Mouse (Mus musculus) hindbrain, embryonic 12.5 days (tissue): ENCODE results near the gene Rnf185. TPM values are rescaled to one million over a fixed set of nuclear protein-coding genes. Genes with fewer than 3 reads are reported as not detected.

Source experiments
- ATAC-seq: fragments of 200-750 bp; cut with Nextera tagmentation; 2 replicates; pipeline ENCODE4 v1.8.0; 2017; ENCODE audit warnings: moderate TSS enrichment; ENCODE audit not compliant: low FRiP score
- H3K27ac ChIP-seq: fragments of 300-500 bp; sonication (generic); 2 replicates; pipeline ENCODE4 v1.5.1; 2016; ENCODE audit warnings: mild to moderate bottlenecking
- H3K27me3 ChIP-seq: fragments of 300-500 bp; sonication (generic); 2 replicates; pipeline ENCODE4 v1.6.1; 2016; ENCODE audit warnings: mild to moderate bottlenecking
- H3K36me3 ChIP-seq: fragments of 300-500 bp; sonication (generic); 2 replicates; pipeline ENCODE4 v1.6.1; 2016; ENCODE audit warnings: mild to moderate bottlenecking
- H3K4me1 ChIP-seq: fragments of 300-500 bp; sonication (generic); 2 replicates; pipeline ENCODE4 v1.6.1; 2016
- H3K4me2 ChIP-seq: fragments of 300-500 bp; sonication (generic); replicated peaks from 2 replicates; pipeline ENCODE4 v1.6.1; 2016; ENCODE audit warnings: mild to moderate bottlenecking
- H3K4me3 ChIP-seq: fragments of 300-500 bp; sonication (generic); 2 replicates; pipeline ENCODE4 v1.5.1; 2016; ENCODE audit warnings: mild to moderate bottlenecking
- H3K9ac ChIP-seq: fragments of 300-500 bp; sonication (generic); 2 replicates; pipeline ENCODE4 v1.6.1; 2016; ENCODE audit warnings: mild to moderate bottlenecking, moderate library complexity
- H3K9me3 ChIP-seq: fragments of 300-500 bp; sonication (generic); replicated peaks from 2 replicates; pipeline ENCODE4 v1.6.1; 2016; ENCODE audit warnings: mild to moderate bottlenecking
- WGBS: fragments of 180-500 bp; shearing (Covaris S2); methylation state at CpG from one replicate; pipeline ENCODE4 v1.1.7; 2016; 5-methylcytosine and 5-hydroxymethylcytosine counted together
- polyA plus RNA-seq: library from polyadenylated mRNA; unstranded; fragments of >200 nt; fragmentation: Nextera tagmentation; extraction: Ambion mirVana; gene quantifications from 2 replicates; pipeline ENCODE4 v1.2.1, GENCODE M21; 2016

The Rnf185 gene
- polyA plus RNA-seq, 1 experiment from 2014 or later = 38.5 TPM

DNA sequence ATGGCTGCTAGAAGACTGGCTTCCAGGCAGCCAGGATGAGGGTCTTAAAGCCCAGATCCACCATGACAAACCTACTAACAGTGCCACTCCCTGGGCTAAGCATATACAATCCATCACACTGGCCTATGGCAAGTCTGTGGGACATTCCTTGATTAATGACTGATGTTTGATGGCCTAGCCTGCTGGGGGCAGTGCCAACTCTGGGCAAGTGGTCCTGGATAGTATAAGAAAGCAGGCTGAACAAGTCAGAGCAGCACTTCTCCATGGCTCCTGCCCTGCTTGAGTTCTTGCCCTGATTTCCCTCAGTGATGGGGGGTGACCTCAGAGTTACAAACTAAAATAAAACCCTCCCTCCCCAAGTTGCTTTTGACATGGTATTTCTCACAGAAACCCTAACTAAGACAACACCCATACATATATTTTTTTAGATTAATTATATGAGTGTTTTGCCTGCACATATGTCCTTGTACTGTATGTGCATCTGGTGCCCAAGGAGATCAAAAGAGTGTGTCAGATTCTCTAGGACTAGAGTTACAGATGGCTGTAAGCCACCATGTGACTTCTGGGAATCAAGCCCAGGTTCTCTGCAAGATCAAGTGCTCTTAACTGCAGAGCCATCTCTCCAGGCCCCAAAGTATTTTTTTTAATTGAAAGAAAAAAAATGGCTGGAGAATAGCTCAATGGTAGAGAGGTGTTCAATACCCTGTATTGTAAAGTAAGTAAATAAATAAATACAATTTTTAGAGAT lies 10.3 kb downstream of the Rnf185 start:
- no peak overlapping the region for H3K9ac ChIP-seq
- peaks cover 6% of the 10 kb centered on the region; the same call in 1 of the 2 replicates for H3K36me3 ChIP-seq
- no peaks in the 10 kb centered on the region for H3K9me3 ChIP-seq
- no peak overlapping the region for H3K27ac ChIP-seq
- no peak overlapping the region for H3K4me3 ChIP-seq
- ATAC-seq = no peak
- H3K27me3 ChIP-seq = no peaks in the 10 kb centered on the region
- no peaks in the 10 kb centered on the region for H3K4me1 ChIP-seq
- H3K4me2 ChIP-seq = no peak overlapping the region

DNA sequence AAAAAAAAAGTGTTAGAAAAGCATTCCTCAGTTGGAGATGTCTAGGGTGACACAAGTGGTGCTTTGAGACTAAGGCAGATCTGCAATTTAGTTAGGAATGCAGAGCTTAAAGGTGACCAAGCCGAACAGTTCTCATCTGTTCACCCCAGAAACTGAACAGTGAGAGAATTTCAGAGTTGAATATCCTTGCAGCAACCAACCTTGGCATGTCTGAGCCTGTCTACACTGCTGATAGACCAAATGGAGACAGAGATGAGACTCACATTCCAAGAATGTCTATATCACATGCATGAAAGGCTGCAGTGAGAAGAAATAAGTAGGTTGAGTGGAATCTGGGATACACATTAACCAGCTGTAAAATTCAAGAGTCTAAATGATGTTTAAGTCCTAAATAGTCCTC lies 14.5 kb downstream of the Rnf185 start:
- no peaks in the 10 kb centered on the region for H3K27me3 ChIP-seq
- WGBS = 88% methylated on average over 1 of the region's 1 CpGs
- no peak overlapping the region for H3K27ac ChIP-seq
- no peak for ATAC-seq
- H3K4me1 ChIP-seq = no peaks in the 10 kb centered on the region
- H3K9ac ChIP-seq = no peak overlapping the region
- no peak overlapping the region for H3K4me3 ChIP-seq
- H3K4me2 ChIP-seq = no peak overlapping the region
- no peaks in the 10 kb centered on the region for H3K9me3 ChIP-seq
- peaks cover 6% of the 10 kb centered on the region; the same call in 1 of the 2 replicates for H3K36me3 ChIP-seq

DNA sequence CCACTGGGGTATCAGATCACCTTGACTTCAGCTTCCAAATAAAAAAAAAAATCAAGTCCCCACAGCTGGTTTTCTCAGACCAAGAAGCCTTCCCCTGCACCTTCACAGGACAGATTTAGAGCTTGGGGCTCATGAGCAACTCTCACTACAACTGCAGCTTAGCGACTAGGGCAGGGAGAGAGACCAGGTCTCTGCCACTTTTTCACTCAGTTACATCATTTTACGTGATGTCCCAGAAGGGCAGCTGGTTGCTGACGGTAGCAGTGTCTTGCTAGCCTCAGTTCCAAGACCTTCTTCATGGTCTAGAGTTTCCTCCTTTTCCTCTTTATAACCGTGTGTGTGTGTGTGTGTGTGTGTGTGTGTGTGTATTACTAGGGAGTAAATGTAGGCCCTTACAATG lies 18.4 kb downstream of the Rnf185 start:
- 87% methylated on average over 4 of the region's 4 CpGs for WGBS
- Histone ChIP-seq H3K4me1 (no peaks in the 10 kb centered on the region), H3K27me3 (no peaks in the 10 kb centered on the region), H3K4me3 (no peak overlapping the region), H3K36me3 (peaks cover 8% of the 10 kb centered on the region; the same call in 1 of the 2 replicates), H3K9ac (no peak overlapping the region), H3K9me3 (no peaks in the 10 kb centered on the region), H3K27ac (no peak overlapping the region), H3K4me2 (no peak overlapping the region)
- ATAC-seq = no peak

DNA sequence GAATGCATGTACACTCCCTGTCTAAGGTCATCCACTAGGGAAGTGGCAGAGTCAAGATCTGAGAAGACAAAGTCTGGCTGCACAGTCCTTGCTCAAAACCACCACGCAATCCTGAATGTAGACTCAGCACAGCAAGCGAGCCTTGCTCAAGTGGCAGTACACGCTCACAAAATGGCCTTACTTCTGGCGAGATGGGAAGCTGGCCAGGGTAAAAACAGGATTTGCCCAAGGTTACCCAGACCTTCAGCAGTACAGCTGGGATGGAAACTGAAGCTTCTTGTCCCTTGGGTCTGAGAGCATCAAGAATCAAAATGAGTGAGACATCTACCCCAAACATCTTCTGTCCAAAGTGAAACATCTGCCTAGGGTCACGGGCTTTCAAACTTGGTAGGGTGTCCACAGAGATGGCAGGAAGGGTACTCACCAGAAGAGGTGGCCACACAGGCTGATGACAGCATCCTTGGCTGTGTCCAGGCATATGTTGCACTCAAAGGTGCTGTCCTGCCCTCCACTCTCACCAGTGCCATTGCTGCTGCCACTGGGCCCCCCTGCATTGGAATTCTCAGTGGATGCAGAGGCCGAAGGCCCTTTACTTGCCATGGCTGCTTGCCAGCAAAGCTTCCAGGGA lies 20.1 kb downstream of the Rnf185 start:
- peaks cover 3% of the 10 kb centered on the region; the same call in 1 of the 2 replicates for H3K36me3 ChIP-seq
- H3K27me3 ChIP-seq = no peaks in the 10 kb centered on the region
- no peak overlapping the region for H3K9ac ChIP-seq
- H3K4me2 ChIP-seq = no peak overlapping the region
- no peak overlapping the region for H3K27ac ChIP-seq
- ATAC-seq = no peak
- no peaks in the 10 kb centered on the region for H3K9me3 ChIP-seq
- 91% methylated on average over 6 of the region's 6 CpGs for WGBS
- H3K4me1 ChIP-seq = no peaks in the 10 kb centered on the region
- no peak overlapping the region for H3K4me3 ChIP-seq

DNA sequence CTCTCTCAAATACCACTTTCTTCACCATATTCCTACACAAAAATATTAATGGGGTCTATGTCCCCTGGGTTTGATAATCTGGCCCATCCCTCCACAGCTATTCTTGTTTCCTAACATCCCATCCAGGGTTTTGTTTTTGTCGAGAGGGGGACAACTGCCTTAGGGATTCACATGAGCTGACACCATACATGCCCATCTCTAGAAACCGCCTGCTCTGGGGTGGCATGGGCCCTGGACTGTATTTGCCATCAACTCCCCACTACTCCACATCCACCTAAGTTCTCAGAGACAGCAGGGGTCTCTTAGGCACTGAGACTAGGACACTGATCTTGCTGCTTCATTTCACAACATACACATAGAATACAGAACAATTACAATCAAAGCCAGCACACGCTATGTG lies 20.6 kb downstream of the Rnf185 start:
- H3K4me2 ChIP-seq = no peak overlapping the region
- H3K4me1 ChIP-seq = no peaks in the 10 kb centered on the region
- no peaks in the 10 kb centered on the region for H3K27me3 ChIP-seq
- no peak overlapping the region for H3K9ac ChIP-seq
- H3K27ac ChIP-seq = no peak overlapping the region
- 88% methylated on average over 3 of the region's 3 CpGs for WGBS
- no peak for ATAC-seq
- H3K9me3 ChIP-seq = no peaks in the 10 kb centered on the region
- H3K36me3 ChIP-seq = peaks cover 3% of the 10 kb centered on the region; the same call in 1 of the 2 replicates
- no peak overlapping the region for H3K4me3 ChIP-seq

DNA sequence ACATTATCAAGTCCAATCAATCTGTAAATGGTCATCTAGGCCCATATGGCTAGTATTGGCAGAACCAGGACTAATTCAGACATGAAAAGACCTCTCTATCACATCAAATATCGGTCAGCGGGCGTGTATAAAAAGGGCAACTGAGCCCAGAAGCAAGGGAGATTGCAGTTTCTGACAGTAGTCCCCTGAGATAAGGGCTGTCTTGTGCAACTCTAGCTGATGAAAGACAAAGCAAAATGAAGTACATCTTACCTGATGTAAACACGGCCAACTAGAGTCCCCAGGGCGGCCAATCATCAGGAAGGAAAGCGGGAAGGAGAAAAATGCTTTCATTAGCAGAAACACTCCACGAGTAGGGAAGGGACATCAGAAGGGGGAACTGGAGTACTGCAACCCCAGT lies 23.5 kb downstream of the Rnf185 start:
- Histone ChIP-seq H3K4me2 (no peak overlapping the region), H3K36me3 (peaks cover 26% of the 10 kb centered on the region), H3K4me1 (no peaks in the 10 kb centered on the region), H3K27ac (no peak overlapping the region), H3K9ac (no peak overlapping the region), H3K4me3 (no peak overlapping the region), H3K9me3 (no peaks in the 10 kb centered on the region; the same call in 1 of the 2 replicates), H3K27me3 (no peaks in the 10 kb centered on the region)
- 86% methylated on average over 7 of the region's 7 CpGs for whole genome bisulfite sequencing
- ATAC-seq = no peak

DNA sequence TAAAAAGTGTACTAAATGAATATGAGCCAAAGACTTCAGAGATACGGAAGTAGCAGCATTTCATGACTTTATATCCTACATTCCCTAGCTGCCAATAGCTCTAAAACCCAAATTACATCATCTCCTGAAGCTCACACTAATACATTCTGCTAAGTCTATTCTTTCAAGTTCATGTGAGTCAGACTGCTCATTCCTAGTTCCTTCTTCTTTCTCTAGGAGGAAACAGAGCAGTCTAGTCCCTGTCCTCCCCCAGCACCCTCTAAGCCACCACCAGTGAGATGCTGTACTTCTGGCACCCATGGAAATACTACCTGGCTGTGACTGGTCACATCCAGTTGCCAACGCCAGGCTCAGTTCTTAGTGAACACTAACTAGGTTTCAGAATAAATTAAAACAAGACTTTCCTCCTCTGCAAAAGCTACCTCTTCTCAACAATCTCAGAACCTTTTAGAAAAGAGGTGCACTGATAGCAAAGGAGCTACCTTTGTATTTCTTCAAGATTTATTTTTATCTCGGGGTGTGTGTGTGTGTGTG lies 24.4 kb downstream of the Rnf185 start:
- Histone ChIP-seq H3K4me1 (no peaks in the 10 kb centered on the region), H3K36me3 (peaks cover 32% of the 10 kb centered on the region), H3K27me3 (no peaks in the 10 kb centered on the region), H3K9me3 (no peaks in the 10 kb centered on the region; the same call in 1 of the 2 replicates), H3K4me2 (no peak overlapping the region), H3K4me3 (no peak overlapping the region), H3K27ac (no peak overlapping the region), H3K9ac (no peak overlapping the region)
- no peak for ATAC-seq
- 82% methylated on average over 3 of the region's 3 CpGs for WGBS

DNA sequence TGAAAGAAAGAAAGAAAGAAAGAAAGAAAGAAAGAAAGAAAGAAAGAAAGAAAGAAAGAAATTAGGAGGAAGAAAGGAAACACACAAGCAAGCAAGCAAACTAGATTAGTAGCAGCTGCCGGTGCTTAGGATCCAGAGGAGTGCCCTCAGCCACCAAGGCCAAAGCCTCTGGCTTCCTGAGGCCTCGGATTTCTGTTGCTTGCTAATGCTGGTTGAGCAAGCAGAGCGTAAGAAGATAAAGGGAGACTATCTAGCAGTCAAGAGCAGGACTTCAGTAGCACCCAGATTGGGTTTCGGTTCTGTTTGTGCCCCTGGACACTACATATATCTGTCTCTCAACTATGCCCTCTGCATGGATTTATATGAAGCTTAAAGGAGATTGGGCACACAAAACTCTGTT lies 29.9 kb downstream of the Rnf185 start:
- no peak for ATAC-seq
- Histone ChIP-seq H3K36me3 (peaks cover 51% of the 10 kb centered on the region), H3K27me3 (no peaks in the 10 kb centered on the region), H3K4me1 (no peaks in the 10 kb centered on the region), H3K4me3 (no peak overlapping the region), H3K4me2 (no peak overlapping the region), H3K9ac (no peak overlapping the region), H3K27ac (no peak overlapping the region), H3K9me3 (no peaks in the 10 kb centered on the region; the same call in 1 of the 2 replicates)
- WGBS = 83% methylated on average over 4 of the region's 4 CpGs

DNA sequence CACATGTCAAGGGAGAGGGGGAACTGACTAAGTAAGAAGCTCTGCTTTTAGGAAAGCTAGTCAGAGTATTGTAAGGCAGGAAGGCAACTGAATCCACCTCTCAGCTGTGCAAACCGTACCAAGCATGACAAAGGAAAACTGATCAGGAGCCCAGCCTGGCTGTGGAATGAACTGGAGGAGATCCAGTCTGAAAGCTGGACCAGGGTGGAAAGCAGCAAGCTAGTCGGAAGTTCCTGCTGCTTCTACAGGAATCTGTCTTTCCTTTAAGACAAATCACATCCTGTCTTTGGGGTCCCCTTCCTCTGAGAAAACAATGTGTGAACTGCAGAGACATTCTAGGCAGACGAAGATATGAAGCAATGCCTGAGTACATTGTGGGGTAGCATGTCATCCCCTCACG lies 33.4 kb downstream of the Rnf185 start:
- no peak overlapping the region for H3K4me2 ChIP-seq
- ATAC-seq = no peak
- no peak overlapping the region for H3K9ac ChIP-seq
- no peak overlapping the region for H3K27ac ChIP-seq
- H3K4me1 ChIP-seq = no peaks in the 10 kb centered on the region
- H3K36me3 ChIP-seq = peaks cover 58% of the 10 kb centered on the region
- no peaks in the 10 kb centered on the region for H3K27me3 ChIP-seq
- H3K4me3 ChIP-seq = no peak overlapping the region
- 72% methylated on average over 4 of the region's 4 CpGs for WGBS
- H3K9me3 ChIP-seq = no peaks in the 10 kb centered on the region; the same call in 1 of the 2 replicates

DNA sequence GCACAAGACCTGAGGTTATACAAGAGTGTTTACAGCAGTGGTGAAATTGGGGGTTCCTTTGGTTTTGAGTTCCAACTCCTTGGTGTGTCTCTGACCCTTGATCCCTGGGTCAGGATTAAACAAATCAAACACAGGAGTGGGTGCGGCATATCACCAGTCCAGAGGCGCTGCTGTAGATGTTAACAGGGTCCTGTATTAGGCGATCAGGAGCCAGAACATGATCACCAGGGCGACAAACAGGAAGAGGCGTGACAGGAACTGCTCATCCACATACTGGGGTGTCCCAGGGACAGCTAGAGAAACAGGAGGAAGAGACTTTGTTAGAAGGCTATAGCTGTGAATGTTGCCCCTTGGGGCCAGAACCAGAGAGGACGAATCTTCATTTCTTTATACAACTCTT lies 34.4 kb downstream of the Rnf185 start:
- peaks cover 52% of the 10 kb centered on the region for H3K36me3 ChIP-seq

DNA sequence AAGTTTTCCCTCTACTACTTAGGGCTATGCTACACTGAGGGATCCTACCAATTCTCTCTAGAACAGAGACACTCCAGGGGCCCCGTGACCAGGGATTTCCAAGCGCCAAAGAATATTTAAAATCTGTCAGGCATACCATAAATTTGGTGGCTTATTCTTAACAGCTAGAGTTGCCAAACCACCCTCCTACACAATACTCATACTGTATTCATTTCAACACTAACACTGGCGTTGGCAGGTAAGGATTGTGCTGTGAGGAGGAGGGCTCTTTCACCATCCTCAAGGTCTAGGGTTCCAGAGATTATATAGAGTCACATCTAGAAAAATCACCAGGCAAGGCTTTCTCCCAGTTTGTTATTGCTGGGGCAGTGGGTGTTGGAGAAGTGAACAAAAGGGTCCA lies 35.8 kb downstream of the Rnf185 start:
- H3K4me1 ChIP-seq = no peaks in the 10 kb centered on the region
- H3K4me3 ChIP-seq = no peak overlapping the region
- no peak for ATAC-seq
- no peaks in the 10 kb centered on the region for H3K9me3 ChIP-seq
- no peak overlapping the region for H3K4me2 ChIP-seq
- no peak overlapping the region for H3K27ac ChIP-seq
- H3K27me3 ChIP-seq = no peaks in the 10 kb centered on the region
- peaks cover 52% of the 10 kb centered on the region for H3K36me3 ChIP-seq
- H3K9ac ChIP-seq = no peak overlapping the region
- 87% methylated on average over 3 of the region's 3 CpGs for WGBS

More for the DNA sequence above, 34.4 kb downstream of the Rnf185 start:
- no peaks in the 10 kb centered on the region for H3K4me1 ChIP-seq
- no peak overlapping the region for H3K27ac ChIP-seq
- no peaks in the 10 kb centered on the region for H3K9me3 ChIP-seq
- H3K4me2 ChIP-seq = no peak overlapping the region
- H3K4me3 ChIP-seq = no peak overlapping the region
- WGBS = 88% methylated on average over 6 of the region's 6 CpGs
- no peak for ATAC-seq
- H3K9ac ChIP-seq = no peak overlapping the region
- no peaks in the 10 kb centered on the region for H3K27me3 ChIP-seq

DNA sequence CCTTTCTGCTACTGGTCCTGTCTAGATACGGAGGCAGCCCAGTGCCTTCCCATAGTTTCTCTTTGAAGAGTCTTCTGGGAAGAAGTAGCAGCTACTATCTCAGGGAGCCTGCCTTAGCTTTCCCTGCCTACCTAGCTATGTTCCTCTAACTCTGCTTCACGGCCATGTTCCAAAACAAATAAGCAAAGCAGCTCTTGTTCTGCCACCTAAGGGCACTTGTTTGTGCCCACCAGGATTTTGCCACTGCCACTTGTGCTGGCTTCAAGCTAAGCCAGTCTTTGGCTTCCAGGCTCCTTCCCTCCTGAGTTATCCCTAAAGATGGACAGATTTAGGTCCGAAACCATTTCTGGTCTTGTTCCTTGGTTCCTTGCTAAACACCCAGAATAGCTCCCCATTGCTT lies 40.1 kb downstream of the Rnf185 start:
- Histone ChIP-seq H3K4me1 (peaks cover 17% of the 10 kb centered on the region), H3K4me2 (no peak overlapping the region), H3K27me3 (no peaks in the 10 kb centered on the region), H3K9ac (no peak overlapping the region), H3K27ac (no peak overlapping the region), H3K9me3 (no peaks in the 10 kb centered on the region), H3K4me3 (no peak overlapping the region), H3K36me3 (peaks cover 28% of the 10 kb centered on the region)
- whole genome bisulfite sequencing = 86% methylated on average over 3 of the region's 3 CpGs
- ATAC-seq = no peak
